ENCODE assay signal across 9 mouse cellular contexts in the genomic region with DNA sequence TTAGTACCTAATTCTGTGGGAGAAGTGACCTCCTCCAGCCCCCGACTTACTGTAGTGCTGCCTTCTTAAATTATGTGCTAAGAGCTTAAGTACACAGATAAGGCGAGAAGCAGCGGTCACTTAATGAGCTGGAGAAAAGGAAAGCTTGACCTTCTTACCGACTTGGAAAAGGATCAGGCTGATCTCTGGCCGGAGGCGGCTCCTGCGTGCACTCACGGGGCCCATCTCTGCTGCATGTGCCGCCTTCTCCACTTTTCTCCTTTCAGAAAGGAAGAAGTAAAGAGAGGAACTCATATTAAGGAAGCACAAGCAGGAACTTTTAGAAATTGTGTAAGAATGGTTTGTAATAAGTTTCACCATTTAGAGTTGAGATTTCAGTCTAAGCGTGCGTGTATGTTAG. TPM values are rescaled to one million over a fixed set of nuclear protein-coding genes. Genes with fewer than 3 reads are reported as not detected.
DNase-seq lines count a peak whose midpoint lies in the region; ATAC-seq lines count a peak whose summit lies in the region.
"Had no signal": no experiment of that assay in that cellular context is flagged by ENCODE, and none has a peak within 500 bp of the region (broad histone marks: within the 10 kb centered on the region; RNA-seq: fewer than 3 reads in every experiment).

TSS of gene Igsf6 (minus strand) at position 292 of the 400 bp plus-strand sequence.

- H3K9ac ChIP-seq in heart, embryonic 12.5 days: 0 out of 2 replicates have a peak within 1 kb of the TSS, but pooled peaks have one; percentile 9

- intact Hi-C loops in gastrocnemius, postnatal 36 days (cut with DNase I): no loop called here

- H3K36me3 ChIP-seq in heart, embryonic 12.5 days: peaks cover 43% of the 10 kb centered on the region
- H3K36me3 ChIP-seq in megakaryocyte, embryonic 14.5 days (replicated peaks; ENCODE audit: low read length): peaks cover 83% of the 10 kb centered on the region

- no peaks in the 10 kb centered on the region; the same call in 1 of the 2 replicates for H3K27me3 ChIP-seq in heart, embryonic 12.5 days (replicated peaks)
- no peaks in the 10 kb centered on the region for H3K27me3 ChIP-seq in megakaryocyte, embryonic 14.5 days (replicated peaks)

- no peaks in the 10 kb centered on the region for H3K9me3 ChIP-seq in heart, embryonic 12.5 days (replicated peaks)
- no peaks in the 10 kb centered on the region for H3K9me3 ChIP-seq in megakaryocyte, embryonic 14.5 days

- peak within 1 kb of the TSS; percentile 45 for H3K27ac ChIP-seq in heart, embryonic 12.5 days (ENCODE audit: poor library complexity, severe bottlenecking)

- H3K4me2 ChIP-seq in heart, embryonic 12.5 days: no peak within 1 kb of the TSS

- WGBS in heart, embryonic 12.5 days: 51% methylated on average over 11 of the region's 11 CpGs

- no peak for ATAC-seq in heart, embryonic 12.5 days (ENCODE audit: insufficient number of reproducible peaks, low FRiP score)

- peak; percentile 23 for DNase-seq in gastrocnemius, adult 18-20 months (ENCODE audit: low spot score)
- no peak for DNase-seq in gastrocnemius, postnatal 36 days
- DNase-seq in kidney, postnatal 25 days: peak; percentile 31 to 65
- no peak for DNase-seq in layer of hippocampus, adult 8-10 months (ENCODE audit: low spot score in 2 of 2)
- no peak for DNase-seq in cerebellum, postnatal 10 days
- DNase-seq in adrenal gland, postnatal 14 days: no peak
- DNase-seq: thymus, postnatal 14 days had no signal

- H3K4me3 ChIP-seq in heart, embryonic 12.5 days: no peak within 1 kb of the TSS
- H3K4me3 ChIP-seq in megakaryocyte, embryonic 14.5 days (replicated peaks): peak within 1 kb of the TSS; percentile 70

- peaks cover 24% of the 10 kb centered on the region for H3K4me1 ChIP-seq in heart, embryonic 12.5 days (replicated peaks)
- peaks cover 3% of the 10 kb centered on the region; the same call in 1 of the 2 replicates for H3K4me1 ChIP-seq in megakaryocyte, embryonic 14.5 days

RNA-seq across cellular contexts. Expression of gene Igsf6, which starts in this region (rescaled TPM):
- total RNA-seq in gastrocnemius, adult 18-20 months (2021): under 1 TPM; 0.40 to 0.50 TPM
- under 1 TPM; 0.18 to 0.49 TPM for total RNA-seq in gastrocnemius, postnatal 36 days (2021)
- 0.50 and 1.0 TPM in 2 replicates for polyA plus RNA-seq in heart, embryonic 12.5 days (2016; fragmentation: Nextera tagmentation; extraction: Ambion mirVana)
- 6.0 TPM in 1 of 2 replicates, not detected in the other for polyA plus RNA-seq in megakaryocyte, embryonic 14.5 days (2012; ENCODE audit: insufficient read depth, low replicate concordance)
- total RNA-seq in layer of hippocampus, adult 8-10 months (2022): 1 to 10 TPM in 2 of 4 experiments, under 1 TPM in 2; 0.28 to 2.8 (median 0.99) TPM
- 1.2 and 2.3 TPM in 2 replicates for total RNA-seq in adrenal gland, postnatal 14 days (2021)

Comparison
In these comparisons a context has a peak if more than half of its experiments do, and no peak if none do; other contexts are left out.
1. Peak in DNase-seq in gastrocnemius, adult 18-20 months; RNA of the gene not detected or under 1 TPM.
2. DNase-seq: peak in kidney, postnatal 25 days (2 of 2); none in gastrocnemius, postnatal 36 days (0 of 2), layer of hippocampus, adult 8-10 months (0 of 2), cerebellum, postnatal 10 days (0 of 2) and adrenal gland, postnatal 14 days (single experiment).